Mouse (Mus musculus) kidney, adult 2 months (tissue): ENCODE data around the gene BC025920.

Experiments used
- CTCF ChIP-seq: fragments of 200-500 bp; conservative IDR thresholded peaks from 2 replicates; pipeline ENCODE4 v1.5.1; 2011; ENCODE audit warnings: low read depth, mild to moderate bottlenecking, control low read depth, low read length, moderate library complexity, mixed read lengths; ENCODE audit not compliant: insufficient read depth, insufficient read length
- POLR2A ChIP-seq: fragments of 200-500 bp; IDR thresholded peaks from one replicate; pipeline ENCODE4 v1.6.1; 2011; ENCODE audit warnings: low read depth, low read length, control low read depth

GRCm38 (mm10) chr10:81628390-81628789 is 22.3 kb downstream of the BC025920 start, which contains the start of gene Ankrd24:
- TF ChIP-seq CTCF (no peak), POLR2A (no peak)
